Comparison of ENCODE assay signal across 18 mouse cellular contexts in genomic region chr5:3930760-3931159, GRCm38 (mm10). TPM values are rescaled to one million over a fixed set of nuclear protein-coding genes. Genes with fewer than 3 reads are reported as not detected.
DNase-seq lines count a peak whose midpoint lies in the region; ATAC-seq lines count a peak whose summit lies in the region.
"Had no signal": no experiment of that assay in that cellular context is flagged by ENCODE, and none has a peak within 500 bp of the region (broad histone marks: within the 10 kb centered on the region; RNA-seq: fewer than 3 reads in every experiment).

No protein-coding gene starts in this region.

- H3K4me1 ChIP-seq in midbrain, embryonic 11.5 days (ENCODE audit: control insufficient read depth, insufficient read depth, low read length): peaks cover 12% of the 10 kb centered on the region; the same call in 1 of the 2 replicates
- H3K4me1 ChIP-seq in midbrain, embryonic 10.5 days: peaks cover 37% of the 10 kb centered on the region
- peaks cover 37% of the 10 kb centered on the region for H3K4me1 ChIP-seq in hindbrain, embryonic 14.5 days (replicated peaks; ENCODE audit: control insufficient read depth, insufficient read depth, low read length)
- H3K4me1 ChIP-seq in midbrain, embryonic 13.5 days (replicated peaks): peaks cover 47% of the 10 kb centered on the region

- WGBS in midbrain, embryonic 11.5 days: 86% methylated on average over 5 of the region's 5 CpGs
- WGBS in midbrain, embryonic 10.5 days: 89% methylated on average over 5 of the region's 5 CpGs
- 46% methylated on average over 5 of the region's 5 CpGs for WGBS in hindbrain, embryonic 14.5 days
- WGBS in midbrain, embryonic 13.5 days: 72% methylated on average over 5 of the region's 5 CpGs

- no peaks in the 10 kb centered on the region for H3K36me3 ChIP-seq in midbrain, embryonic 11.5 days (ENCODE audit: control insufficient read depth, insufficient read depth, low read length)
- H3K36me3 ChIP-seq in midbrain, embryonic 10.5 days: peaks cover 13% of the 10 kb centered on the region
- 0 out of 2 replicates have a peak, but pooled peaks cover 4% of the 10 kb centered on the region for H3K36me3 ChIP-seq in hindbrain, embryonic 14.5 days (replicated peaks; ENCODE audit: control insufficient read depth, insufficient read depth)
- H3K36me3 ChIP-seq in midbrain, embryonic 13.5 days: no peaks in the 10 kb centered on the region
- H3K36me3 ChIP-seq: heart, embryonic 15.5 days; liver, embryonic 13.5 days; lung, embryonic 15.5 days; stomach, embryonic 15.5 days had no signal

- ATAC-seq in midbrain, embryonic 11.5 days (ENCODE audit: low FRiP score): no peak
- no peak for ATAC-seq in hindbrain, embryonic 14.5 days (ENCODE audit: low FRiP score)
- no peak for ATAC-seq in midbrain, embryonic 13.5 days

- peak; percentile 65 for DNase-seq in midbrain, embryonic 11.5 days (ENCODE audit: low spot score, missing footprints)
- no peak for DNase-seq in midbrain, embryonic 10.5 days (ENCODE audit: low spot score)
- no peak for DNase-seq in hindbrain, embryonic 14.5 days (ENCODE audit: low spot score)
- no peak for DNase-seq in thymus, postnatal 0 days (ENCODE audit: low spot score)
- DNase-seq in heart, postnatal 4 days: no peak
- DNase-seq in right cerebral cortex, postnatal 14 days: no peak
- DNase-seq: cerebellum, adult 9-11 months; gastrocnemius, adult 2 months; heart, adult 18-20 months; kidney, postnatal 4 days; liver, embryonic 13.5 days; spleen, adult 18-20 months; thymus, adult 2 months had no signal

- H3K9ac ChIP-seq in midbrain, embryonic 11.5 days (ENCODE audit: low read length): no peak overlapping the region
- peak overlapping the region; percentile 99 for H3K9ac ChIP-seq in hindbrain, embryonic 14.5 days
- H3K9ac ChIP-seq in midbrain, embryonic 13.5 days (replicated peaks): no peak overlapping the region; the same call in none of the 2 replicates
- H3K9ac ChIP-seq: heart, embryonic 15.5 days; liver, embryonic 13.5 days; lung, embryonic 15.5 days; stomach, embryonic 15.5 days had no signal

- H3K27ac ChIP-seq in midbrain, embryonic 11.5 days (ENCODE audit: low read depth, low read length): no peak overlapping the region
- H3K27ac ChIP-seq in midbrain, embryonic 10.5 days (replicated peaks): no peak overlapping the region
- H3K27ac ChIP-seq in hindbrain, embryonic 14.5 days: peak overlapping the region; percentile 98
- H3K27ac ChIP-seq in midbrain, embryonic 13.5 days: peak overlapping the region; percentile 39; the same call in 1 of the 2 replicates
- H3K27ac ChIP-seq: gastrocnemius, adult 2 months; heart, embryonic 15.5 days; liver, embryonic 13.5 days; lung, embryonic 15.5 days; macrophage; stomach, embryonic 15.5 days had no signal

- H3K27me3 ChIP-seq in midbrain, embryonic 11.5 days (ENCODE audit: control insufficient read depth, insufficient read depth, low read length): no peaks in the 10 kb centered on the region
- H3K27me3 ChIP-seq in midbrain, embryonic 10.5 days (ENCODE audit: low read depth, poor library complexity, severe bottlenecking): no peaks in the 10 kb centered on the region
- no peaks in the 10 kb centered on the region for H3K27me3 ChIP-seq in hindbrain, embryonic 14.5 days (ENCODE audit: control insufficient read depth, insufficient read depth, low read length)
- H3K27me3 ChIP-seq in midbrain, embryonic 13.5 days: no peaks in the 10 kb centered on the region
- H3K27me3 ChIP-seq: heart, embryonic 15.5 days; liver, embryonic 13.5 days; lung, embryonic 15.5 days; stomach, embryonic 15.5 days had no signal

- no peaks in the 10 kb centered on the region for H3K9me3 ChIP-seq in midbrain, embryonic 11.5 days (ENCODE audit: control insufficient read depth, low read length)
- H3K9me3 ChIP-seq in midbrain, embryonic 10.5 days (replicated peaks): no peaks in the 10 kb centered on the region
- H3K9me3 ChIP-seq in hindbrain, embryonic 14.5 days (ENCODE audit: control insufficient read depth, low read length): no peaks in the 10 kb centered on the region
- no peaks in the 10 kb centered on the region for H3K9me3 ChIP-seq in midbrain, embryonic 13.5 days
- H3K9me3 ChIP-seq: heart, embryonic 15.5 days; liver, embryonic 13.5 days; lung, embryonic 15.5 days; stomach, embryonic 15.5 days had no signal

- no peak overlapping the region for H3K4me3 ChIP-seq in midbrain, embryonic 11.5 days (ENCODE audit: low read depth, low read length)
- H3K4me3 ChIP-seq in midbrain, embryonic 10.5 days: no peak overlapping the region; the same call in 1 of the 2 replicates
- H3K4me3 ChIP-seq in hindbrain, embryonic 14.5 days (replicated peaks; ENCODE audit: low read length): peak overlapping the region; percentile 64
- H3K4me3 ChIP-seq in midbrain, embryonic 13.5 days (replicated peaks): peak overlapping the region; percentile 92
- H3K4me3 ChIP-seq: gastrocnemius, adult 2 months; heart, embryonic 15.5 days; liver, embryonic 13.5 days; lung, embryonic 15.5 days; stomach, embryonic 15.5 days had no signal

- no peak overlapping the region for H3K4me2 ChIP-seq in midbrain, embryonic 11.5 days
- peak overlapping the region; percentile 77 for H3K4me2 ChIP-seq in hindbrain, embryonic 14.5 days (replicated peaks)
- peak overlapping the region; percentile 77 for H3K4me2 ChIP-seq in midbrain, embryonic 13.5 days (replicated peaks)
- H3K4me2 ChIP-seq: heart, embryonic 15.5 days; liver, embryonic 13.5 days; lung, embryonic 15.5 days had no signal

RNA-seq across cellular contexts. Expression of gene Akap9, which starts 2.9 kb away (rescaled TPM):
- polyA plus RNA-seq in midbrain, embryonic 11.5 days (2014; fragmentation: Nextera tagmentation; extraction: Ambion mirVana): 149 and 172 TPM in 2 replicates
- polyA plus RNA-seq in midbrain, embryonic 10.5 days (2016; fragmentation: Nextera tagmentation; extraction: Ambion mirVana): 128 and 147 TPM in 2 replicates
- 261 and 282 TPM in 2 replicates for polyA plus RNA-seq in hindbrain, embryonic 14.5 days (2014; fragmentation: Nextera tagmentation; extraction: Ambion mirVana)
- polyA plus RNA-seq in midbrain, embryonic 13.5 days (2015; fragmentation: Nextera tagmentation; extraction: Ambion mirVana): 406 and 421 TPM in 2 replicates
- polyA plus RNA-seq in thymus, postnatal 0 days (2015; fragmentation: Nextera tagmentation; extraction: Ambion mirVana): 88.5 and 118 TPM in 2 replicates
- total RNA-seq in heart, postnatal 4 days (2021): 10 to 100 TPM; 49.3 to 49.6 TPM

RNA-seq across cellular contexts. Expression of gene Mterf1a, which starts 37.0 kb away (rescaled TPM):
- 10.4 and 12.2 TPM in 2 replicates for polyA plus RNA-seq in midbrain, embryonic 11.5 days (2014; fragmentation: Nextera tagmentation; extraction: Ambion mirVana)
- 9.1 and 10.1 TPM in 2 replicates for polyA plus RNA-seq in midbrain, embryonic 10.5 days (2016; fragmentation: Nextera tagmentation; extraction: Ambion mirVana)
- polyA plus RNA-seq in hindbrain, embryonic 14.5 days (2014; fragmentation: Nextera tagmentation; extraction: Ambion mirVana): 5.9 and 7.3 TPM in 2 replicates
- polyA plus RNA-seq in midbrain, embryonic 13.5 days (2015; fragmentation: Nextera tagmentation; extraction: Ambion mirVana): 9.0 and 9.9 TPM in 2 replicates
- 14.0 and 15.4 TPM in 2 replicates for polyA plus RNA-seq in thymus, postnatal 0 days (2015; fragmentation: Nextera tagmentation; extraction: Ambion mirVana)
- total RNA-seq in heart, postnatal 4 days (2021): 1 to 10 TPM; 3.7 to 3.8 TPM

Comparison
In these comparisons a context has a peak if more than half of its experiments do, and no peak if none do; other contexts are left out.
1. H3K27ac ChIP-seq: peak in hindbrain, embryonic 14.5 days (single experiment) and midbrain, embryonic 13.5 days (single experiment); none in midbrain, embryonic 11.5 days (single experiment) and midbrain, embryonic 10.5 days (single experiment).
2. H3K4me3 ChIP-seq: peak in hindbrain, embryonic 14.5 days (single experiment) and midbrain, embryonic 13.5 days (single experiment); none in midbrain, embryonic 11.5 days (single experiment) and midbrain, embryonic 10.5 days (single experiment).